In the genomic region with DNA sequence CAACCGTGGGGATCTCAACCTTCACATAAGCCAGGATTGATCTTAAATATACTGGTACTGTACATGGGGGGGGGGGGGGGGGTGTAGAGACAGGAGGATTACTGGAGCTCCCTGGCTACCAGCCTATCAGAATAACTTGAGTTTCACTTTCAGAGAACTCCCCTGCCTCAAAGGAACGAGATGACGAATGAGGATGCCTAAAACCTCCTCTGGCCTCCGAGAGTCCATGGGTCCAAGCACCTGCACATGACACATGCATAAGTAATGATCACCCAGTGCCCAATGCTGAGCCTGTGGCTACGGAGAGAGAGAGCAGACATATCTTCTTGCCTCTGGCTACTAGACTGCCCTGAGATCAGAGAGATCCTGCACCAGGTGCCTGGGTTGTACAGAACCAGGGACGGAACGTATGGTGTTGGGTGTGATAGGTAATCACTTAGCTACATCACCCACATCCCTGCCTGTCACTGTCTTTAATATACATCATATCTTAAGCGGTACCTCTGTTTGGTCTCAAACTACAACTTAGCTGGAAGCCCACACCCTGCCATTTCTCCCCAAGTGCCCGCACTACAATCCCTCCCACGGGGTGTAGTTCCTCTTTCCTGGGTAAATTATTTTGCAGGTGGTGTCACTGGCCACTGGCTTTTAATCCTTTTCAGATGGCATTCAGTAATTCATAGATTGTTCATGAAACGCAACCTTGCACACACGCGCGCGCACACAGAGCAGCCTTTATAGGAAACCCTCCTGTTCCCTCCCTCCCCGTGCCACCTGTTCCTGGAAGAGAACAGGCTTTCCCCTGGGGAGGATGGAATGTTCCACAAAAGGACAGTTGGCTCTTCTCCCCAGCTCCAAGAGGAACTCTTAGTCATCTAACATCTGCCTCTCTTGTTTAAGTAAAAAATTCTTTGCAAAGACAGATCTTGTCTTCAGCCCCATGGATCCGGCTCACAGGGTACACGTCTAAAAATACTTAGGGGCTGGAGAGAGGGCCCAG, we compare ENCODE assay signal across 1 mouse cellular context.
TF ChIP-seq lines count a peak whose summit lies in the region.

No protein-coding gene starts in this region.

TF ChIP-seq in CH12.LX, 34 proteins besides CTCF, POLR2A, EP300 and RAD21 (continued from another document):
- TF ChIP-seq ELF1 (IDR thresholded peaks at IDR 0.05; ENCODE audit: low read depth, low read length) (no peak), ZKSCAN1 (IDR thresholded peaks at IDR 0.05; ENCODE audit: borderline replicate concordance, low read depth, low read length) (no peak), TBP (conservative IDR thresholded peaks at IDR 0.05; ENCODE audit: low read depth, low read length) (0 out of 2 replicates have a peak, but pooled peaks have one; percentile 28), MAX (IDR thresholded peaks at IDR 0.05; ENCODE audit: low read length) (peak; percentile 78), SMC3 (IDR thresholded peaks at IDR 0.05; ENCODE audit: low read depth, low read length) (no peak; the same call in 1 of the 2 replicates), MAZ (IDR thresholded peaks at IDR 0.05; ENCODE audit: low read depth, low read length) (peak; percentile 39; the same call in 1 of the 2 replicates), KAT2A (IDR thresholded peaks at IDR 0.05; ENCODE audit: insufficient replicate concordance, low read length) (no peak), ZC3H11A (IDR thresholded peaks at IDR 0.05; ENCODE audit: low read depth, low read length) (no peak), ETS1 (conservative IDR thresholded peaks at IDR 0.05; ENCODE audit: low read depth, low read length) (peak; percentile 81), POLR2AphosphoS2 (IDR thresholded peaks at IDR 0.05; ENCODE audit: low read depth, low read length) (no peak), GABPA (IDR thresholded peaks at IDR 0.05; ENCODE audit: insufficient replicate concordance, low read depth, low read length) (no peak), MXI1 (IDR thresholded peaks at IDR 0.05; ENCODE audit: low read depth, low read length) (peak; percentile 69), JUN (IDR thresholded peaks at IDR 0.05; ENCODE audit: insufficient read depth, low read depth, low read length) (0 out of 2 replicates have a peak, but pooled peaks have one; percentile 19), USF2 (conservative IDR thresholded peaks at IDR 0.05; ENCODE audit: low read depth, low read length) (no peak), USF1 (IDR thresholded peaks at IDR 0.05; ENCODE audit: low read depth, low read length) (no peak; the same call in 1 of the 2 replicates), ZNF384 (IDR thresholded peaks at IDR 0.05; ENCODE audit: low read depth, low read length) (no peak; the same call in 1 of the 2 replicates), IRF4 (IDR thresholded peaks at IDR 0.05; ENCODE audit: low read depth, low read length) (peak; percentile 69; the same call in 1 of the 2 replicates), BHLHE40 (IDR thresholded peaks at IDR 0.05; ENCODE audit: low read depth, low read length) (peak; percentile 95), CHD1 (IDR thresholded peaks at IDR 0.05; ENCODE audit: low read depth, low read length) (no peak), SIN3A (IDR thresholded peaks at IDR 0.05; ENCODE audit: low read length) (peak; percentile 59), NELFE (IDR thresholded peaks at IDR 0.05; ENCODE audit: low read depth, low read length) (no peak), MAFK (IDR thresholded peaks at IDR 0.05; ENCODE audit: insufficient replicate concordance, low read length) (0 out of 2 replicates have a peak, but pooled peaks have one; percentile 22)
